Mouse (Mus musculus) liver, embryonic 14.5 days (tissue): ENCODE measurements around the gene Gsdma3. TPM values are rescaled to one million over a fixed set of nuclear protein-coding genes. Genes with fewer than 3 reads are reported as not detected.
A peak's percentile ranks its signal among the peaks of the same experiment; 100 is the strongest.
"Not testable (repeated sequence)": the region's sequence is repeated elsewhere in the genome, so short reads cannot be mapped to it uniquely, and the experiment has no call there.

Experiments used
- ATAC-seq: fragments of 200-750 bp; cut with Nextera tagmentation; 2 replicates; pipeline ENCODE4 v1.8.0; 2017; ENCODE audit warnings: moderate number of reproducible peaks, mild to moderate bottlenecking, moderate library complexity; ENCODE audit not compliant: insufficient read depth
- DNase-seq, 3 experiments: peaks; one replicate each; pipeline ENCODE4 v3.0.0-alpha.2; 2012 to 2013; ENCODE audit warnings: low read depth in 3 of 3, low spot score in 3 of 3
- H3K27ac ChIP-seq: fragments of 300-500 bp; sonication (generic); 2 replicates; pipeline ENCODE4 v1.5.1; 2014; ENCODE audit warnings: moderate library complexity, mild to moderate bottlenecking, control low read depth, inconsistent platforms
- H3K27me3 ChIP-seq: fragments of 300-500 bp; sonication (generic); 2 replicates; pipeline ENCODE4 v1.6.1; 2014; ENCODE audit warnings: mild to moderate bottlenecking, low read length, moderate library complexity; ENCODE audit not compliant: control insufficient read depth, insufficient read depth
- H3K36me3 ChIP-seq: fragments of 300-500 bp; sonication (generic); replicated peaks from 2 replicates; pipeline ENCODE4 v1.6.1; 2014; ENCODE audit warnings: low read depth; ENCODE audit not compliant: control insufficient read depth, insufficient read depth
- H3K4me1 ChIP-seq, 2 experiments: fragments of 200-500 bp in 1 of 2; fragments of 300-500 bp in 1 of 2; sonication (generic) in 1 of 2; replicated peaks; 2 replicates each; pipeline ENCODE4 v1.6.1; 2012 to 2014; ENCODE audit warnings: antibody characterized with exemption in 1 of 2, inconsistent platforms in 1 of 2, low read length in 1 of 2; ENCODE audit not compliant: control insufficient read depth in 2 of 2, insufficient read depth in 2 of 2
- H3K4me2 ChIP-seq: fragments of 300-500 bp; sonication (generic); 2 replicates; pipeline ENCODE4 v1.6.1; 2014; ENCODE audit warnings: low read depth, mild to moderate bottlenecking, control low read depth, moderate library complexity
- H3K4me3 ChIP-seq, 2 experiments: fragments of 200-500 bp in 1 of 2; fragments of 300-500 bp in 1 of 2; sonication (generic) in 1 of 2; 2 replicates each; pipeline ENCODE4 v1.5.1; 2012 to 2014; ENCODE audit warnings: low read depth in 2 of 2, low read length in 2 of 2, mild to moderate bottlenecking in 2 of 2, control low read depth in 1 of 2, inconsistent platforms in 1 of 2, moderate library complexity in 1 of 2; ENCODE audit not compliant: insufficient read depth in 1 of 2
- H3K9ac ChIP-seq: fragments of 300-500 bp; sonication (generic); replicated peaks from 2 replicates; pipeline ENCODE4 v1.6.1; 2014; ENCODE audit warnings: mild to moderate bottlenecking, control low read depth, moderate library complexity
- H3K9me3 ChIP-seq: fragments of 300-500 bp; sonication (generic); 2 replicates; pipeline ENCODE4 v1.6.1; 2016; ENCODE audit warnings: low read length, mixed read lengths; ENCODE audit not compliant: control insufficient read depth
- CTCF ChIP-seq: IDR thresholded peaks from 2 replicates; pipeline ENCODE4 v1.5.1; 2016; ENCODE audit warnings: antibody characterized with exemption, low read depth, control low read depth
- EP300 ChIP-seq: IDR thresholded peaks from 2 replicates; pipeline ENCODE4 v1.6.1; 2016; ENCODE audit warnings: antibody characterized with exemption, low read depth
- WGBS: fragments of 180-500 bp; shearing (Covaris S2); extraction: QIAGEN DNeasy Blood & Tissue Kit; methylation state at CpG from one replicate; pipeline ENCODE4 v1.1.7; 2014; ENCODE audit not compliant: insufficient replicate concordance; 5-methylcytosine and 5-hydroxymethylcytosine counted together
- polyA plus RNA-seq, 2 experiments: library from polyadenylated mRNA; depleted of rRNA in 1 of 2; stranded (reverse) in 1 of 2; unstranded in 1 of 2; fragments of >200 nt; fragmentation: Nextera tagmentation in 1 of 2; extraction: Ambion mirVana in 1 of 2; gene quantifications; 2 replicates each; pipeline versions ENCODE4 v1.2.1 to v1.2.3; 2012 to 2014

The Gsdma3 gene
- polyA plus RNA-seq, 2 experiments: not detected

DNA sequence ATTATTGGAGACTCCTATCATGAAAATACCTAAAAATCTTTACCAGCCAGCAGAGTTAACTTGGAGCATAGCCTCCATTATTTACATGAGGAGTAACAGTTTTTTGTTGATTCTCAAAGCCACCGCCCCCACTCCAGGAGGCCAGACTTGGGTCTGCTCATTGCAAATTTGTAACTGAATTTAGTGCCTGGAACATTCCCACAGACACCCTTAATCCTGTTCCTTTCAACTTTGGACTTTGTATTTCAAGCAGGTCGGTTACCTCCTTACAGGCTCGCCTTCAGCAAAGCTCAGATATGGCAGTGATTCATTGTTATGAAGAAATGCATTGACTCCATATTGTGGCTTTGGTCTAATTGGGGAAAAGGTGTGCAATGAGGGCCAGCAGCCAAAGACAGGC lies 18.6 kb downstream of the Gsdma3 start:
- Histone ChIP-seq H3K4me1 (no peaks in the 10 kb centered on the region), H3K36me3 (no peaks in the 10 kb centered on the region), H3K27me3 (no peaks in the 10 kb centered on the region), H3K4me2 (no peak overlapping the region), H3K27ac (no peak overlapping the region), H3K9ac (no peak overlapping the region), H3K9me3 (no peaks in the 10 kb centered on the region), H3K4me3 (no peak overlapping the region)
- 57% methylated on average over 3 of the region's 3 CpGs for WGBS
- TF ChIP-seq CTCF (no peak), EP300 (no peak)
- ATAC-seq (no peak), DNase-seq (no peak)

DNA sequence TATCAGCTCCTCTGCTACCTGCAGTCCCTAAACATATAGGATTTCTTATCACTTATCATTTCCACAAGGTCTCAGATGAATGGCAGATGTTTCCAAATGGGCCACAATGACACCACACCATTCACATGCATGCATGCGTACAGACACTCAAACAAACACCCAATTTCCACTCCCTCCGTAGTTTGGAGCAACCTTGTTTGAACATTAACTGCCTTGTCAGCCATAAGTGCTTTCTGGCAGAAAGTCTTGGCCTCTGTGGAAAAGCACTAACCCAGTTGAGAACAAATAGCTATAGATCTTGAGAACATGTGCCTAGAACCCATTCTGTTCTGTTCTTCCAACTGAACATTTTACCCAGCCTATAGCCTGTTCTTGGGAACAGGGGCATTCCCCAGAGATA lies 19.8 kb downstream of the Gsdma3 start:
- no peak overlapping the region for H3K4me2 ChIP-seq
- TF ChIP-seq EP300: no peak
- no peak for TF ChIP-seq CTCF
- no peaks in the 10 kb centered on the region for H3K4me1 ChIP-seq
- H3K27ac ChIP-seq: no peak overlapping the region
- ATAC-seq: no peak
- H3K27me3 ChIP-seq: no peaks in the 10 kb centered on the region
- WGBS: 54% methylated on average over 2 of the region's 2 CpGs
- H3K4me3 ChIP-seq: no peak overlapping the region
- H3K36me3 ChIP-seq: no peaks in the 10 kb centered on the region
- no peak for DNase-seq
- no peaks in the 10 kb centered on the region for H3K9me3 ChIP-seq
- H3K9ac ChIP-seq: no peak overlapping the region

DNA sequence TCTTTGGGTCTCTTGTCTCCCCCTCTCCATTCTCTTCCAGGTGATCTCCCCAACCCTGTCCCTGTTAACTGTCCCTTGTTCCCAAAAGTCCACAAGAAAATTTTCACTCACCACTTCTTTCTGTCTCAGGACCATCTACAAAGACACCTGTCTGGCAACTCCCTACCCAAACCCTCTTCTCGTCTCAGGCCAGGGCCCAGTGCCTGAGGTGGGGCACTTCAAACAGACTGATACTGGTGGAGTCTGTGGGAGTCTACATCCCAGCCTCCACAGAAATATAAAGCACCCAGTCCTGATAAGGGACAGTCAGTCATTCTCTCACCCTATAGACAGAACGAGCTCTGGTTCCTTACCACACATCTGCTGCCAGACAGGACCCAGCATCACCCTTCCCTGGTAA lies 20.3 kb downstream of the Gsdma3 start, which contains the start of gene Gsdma2:
Gsdma2 (plus strand) TSS at position 301 of the 400 bp plus-strand sequence.
- TF ChIP-seq EP300: no peak
- TF ChIP-seq CTCF: no peak
- H3K27me3 ChIP-seq: no peaks in the 10 kb centered on the region
- WGBS: 18% methylated on average over 2 of the region's 2 CpGs
- no peak within 1 kb of the TSS for H3K9ac ChIP-seq
- no peaks in the 10 kb centered on the region for H3K4me1 ChIP-seq
- no peak for ATAC-seq
- H3K4me2 ChIP-seq: no peak within 1 kb of the TSS
- DNase-seq: no peak
- no peak within 1 kb of the TSS for H3K4me3 ChIP-seq
- H3K36me3 ChIP-seq: no peaks in the 10 kb centered on the region
- H3K27ac ChIP-seq: no peak within 1 kb of the TSS
- H3K9me3 ChIP-seq: no peaks in the 10 kb centered on the region

DNA sequence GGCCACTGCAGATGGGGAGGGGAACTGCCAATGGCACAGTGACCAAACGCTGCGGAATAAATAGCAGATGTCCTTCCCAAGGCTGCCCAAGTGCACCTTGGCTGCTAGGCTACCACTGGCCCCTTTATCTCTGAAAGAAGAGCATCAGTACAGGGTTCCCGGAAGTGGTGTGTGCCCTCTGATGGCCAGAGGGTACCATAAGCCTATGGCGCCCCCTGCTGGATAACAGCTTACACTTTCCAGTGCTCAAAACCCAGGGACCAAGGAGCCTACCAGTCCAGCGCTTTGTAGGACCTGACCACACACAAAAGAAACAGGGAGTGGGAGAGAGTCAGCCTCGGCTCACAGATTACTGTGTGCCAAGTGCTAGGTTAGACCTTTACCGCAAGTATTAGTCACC lies 28.9 kb downstream of the Gsdma3 start:
- not testable (repeated sequence) for H3K9me3 ChIP-seq, H3K27ac ChIP-seq, H3K9ac ChIP-seq, H3K27me3 ChIP-seq, H3K4me2 ChIP-seq, H3K4me1 ChIP-seq, H3K4me3 ChIP-seq, H3K36me3 ChIP-seq, ATAC-seq
- DNase-seq: peak in 2 of 3 experiments; percentile 22 to 24
- peak; percentile 83 for TF ChIP-seq CTCF
- WGBS: 6% methylated on average over 7 of the region's 7 CpGs

DNA sequence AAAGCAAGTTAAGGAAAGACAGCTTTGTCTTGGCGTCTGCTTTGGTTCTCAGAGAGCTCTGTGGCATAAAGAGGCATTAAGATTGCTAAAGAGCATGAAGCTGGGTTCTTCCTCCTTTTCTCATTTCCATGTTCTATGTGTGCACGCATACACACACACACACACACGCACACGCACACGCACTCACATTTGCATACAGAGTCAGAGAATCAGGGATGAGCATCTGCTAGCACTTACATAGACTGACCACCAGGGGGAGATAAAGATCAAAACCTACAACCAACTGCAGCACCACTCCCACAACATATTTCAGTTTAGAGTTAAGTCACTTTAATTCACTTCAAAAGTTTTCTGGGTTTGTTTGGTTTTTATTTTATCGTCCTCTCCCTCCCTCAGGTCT lies 34.4 kb downstream of the Gsdma3 start:
- no peaks in the 10 kb centered on the region for H3K36me3 ChIP-seq
- no peak overlapping the region for H3K4me3 ChIP-seq
- H3K9me3 ChIP-seq: no peaks in the 10 kb centered on the region
- H3K4me2 ChIP-seq: no peak overlapping the region
- ATAC-seq (no peak), DNase-seq (peak; percentile 26 to 47 (median 30))
- H3K9ac ChIP-seq: no peak overlapping the region
- TF ChIP-seq CTCF: peak; percentile 89
- TF ChIP-seq EP300: no peak
- 8% methylated on average over 6 of the region's 6 CpGs for WGBS
- no peak overlapping the region for H3K27ac ChIP-seq
- H3K27me3 ChIP-seq: no peaks in the 10 kb centered on the region
- no peaks in the 10 kb centered on the region for H3K4me1 ChIP-seq
